Mouse (Mus musculus) hindbrain, embryonic 12.5 days (tissue): ENCODE results near the gene Lif. TPM values are rescaled to one million over a fixed set of nuclear protein-coding genes. Genes with fewer than 3 reads are reported as not detected.

ENCODE experiments used
- ATAC-seq: fragments of 200-750 bp; cut with Nextera tagmentation; 2 replicates; pipeline ENCODE4 v1.8.0; 2017; ENCODE audit warnings: moderate TSS enrichment; ENCODE audit not compliant: low FRiP score
- H3K27ac ChIP-seq: fragments of 300-500 bp; sonication (generic); 2 replicates; pipeline ENCODE4 v1.5.1; 2016; ENCODE audit warnings: mild to moderate bottlenecking
- H3K27me3 ChIP-seq: fragments of 300-500 bp; sonication (generic); 2 replicates; pipeline ENCODE4 v1.6.1; 2016; ENCODE audit warnings: mild to moderate bottlenecking
- H3K36me3 ChIP-seq: fragments of 300-500 bp; sonication (generic); 2 replicates; pipeline ENCODE4 v1.6.1; 2016; ENCODE audit warnings: mild to moderate bottlenecking
- H3K4me1 ChIP-seq: fragments of 300-500 bp; sonication (generic); 2 replicates; pipeline ENCODE4 v1.6.1; 2016
- H3K4me2 ChIP-seq: fragments of 300-500 bp; sonication (generic); replicated peaks from 2 replicates; pipeline ENCODE4 v1.6.1; 2016; ENCODE audit warnings: mild to moderate bottlenecking
- H3K4me3 ChIP-seq: fragments of 300-500 bp; sonication (generic); 2 replicates; pipeline ENCODE4 v1.5.1; 2016; ENCODE audit warnings: mild to moderate bottlenecking
- H3K9ac ChIP-seq: fragments of 300-500 bp; sonication (generic); 2 replicates; pipeline ENCODE4 v1.6.1; 2016; ENCODE audit warnings: mild to moderate bottlenecking, moderate library complexity
- H3K9me3 ChIP-seq: fragments of 300-500 bp; sonication (generic); replicated peaks from 2 replicates; pipeline ENCODE4 v1.6.1; 2016; ENCODE audit warnings: mild to moderate bottlenecking
- WGBS: fragments of 180-500 bp; shearing (Covaris S2); methylation state at CpG from one replicate; pipeline ENCODE4 v1.1.7; 2016; 5-methylcytosine and 5-hydroxymethylcytosine counted together
- polyA plus RNA-seq: library from polyadenylated mRNA; unstranded; fragments of >200 nt; fragmentation: Nextera tagmentation; extraction: Ambion mirVana; gene quantifications from 2 replicates; pipeline ENCODE4 v1.2.1, GENCODE M21; 2016

Gene Lif
- polyA plus RNA-seq, 1 experiment from 2014 or later: not detected

DNA sequence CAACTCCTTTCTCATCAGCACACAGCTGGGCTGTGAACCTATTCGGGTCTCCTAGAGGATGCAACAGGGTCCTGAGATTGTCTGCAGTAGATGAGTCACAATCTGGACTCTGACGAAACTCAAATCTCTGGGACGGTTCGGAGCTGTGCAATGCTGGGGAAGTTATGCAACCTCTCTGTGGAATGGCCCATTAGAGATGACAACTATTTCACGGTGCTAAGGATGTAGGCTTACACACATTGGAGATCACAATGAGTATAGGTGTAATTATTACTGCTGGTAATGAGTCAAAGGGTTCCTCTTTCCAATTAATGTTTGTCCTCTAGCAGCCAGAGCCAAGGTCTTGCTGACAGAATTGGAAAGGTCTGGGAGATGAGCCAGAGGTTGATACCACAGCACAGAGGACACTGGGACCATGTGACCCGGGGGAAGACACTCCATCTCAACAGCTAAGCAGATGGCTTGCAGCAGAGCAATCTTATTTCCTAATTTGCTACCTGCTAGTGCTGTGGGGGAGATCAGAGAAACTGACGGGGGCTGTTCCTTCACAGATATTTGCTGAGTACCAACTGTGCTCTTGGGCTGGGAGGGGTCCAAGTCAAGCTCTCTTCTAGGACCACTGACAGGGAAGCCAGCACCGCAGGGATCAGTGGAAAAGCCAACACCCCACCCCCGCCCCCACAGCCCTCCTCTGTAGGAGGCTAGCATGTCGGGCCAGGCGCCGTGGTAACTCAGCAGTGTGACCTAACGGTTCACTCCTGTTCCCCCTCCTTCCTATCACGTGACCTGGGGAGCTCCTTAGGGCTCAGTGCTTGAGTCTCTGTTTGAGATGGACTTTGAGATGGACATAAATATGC lies 37.4 kb downstream of the Lif start:
- no peak overlapping the region for H3K9ac ChIP-seq
- no peaks in the 10 kb centered on the region for H3K9me3 ChIP-seq
- WGBS: 43% methylated on average over 14 of the region's 14 CpGs
- no peaks in the 10 kb centered on the region for H3K36me3 ChIP-seq
- no peak for ATAC-seq
- H3K4me2 ChIP-seq: no peak overlapping the region
- no peak overlapping the region for H3K27ac ChIP-seq
- H3K27me3 ChIP-seq: no peaks in the 10 kb centered on the region
- no peak overlapping the region for H3K4me3 ChIP-seq
- H3K4me1 ChIP-seq: peaks cover 27% of the 10 kb centered on the region

DNA sequence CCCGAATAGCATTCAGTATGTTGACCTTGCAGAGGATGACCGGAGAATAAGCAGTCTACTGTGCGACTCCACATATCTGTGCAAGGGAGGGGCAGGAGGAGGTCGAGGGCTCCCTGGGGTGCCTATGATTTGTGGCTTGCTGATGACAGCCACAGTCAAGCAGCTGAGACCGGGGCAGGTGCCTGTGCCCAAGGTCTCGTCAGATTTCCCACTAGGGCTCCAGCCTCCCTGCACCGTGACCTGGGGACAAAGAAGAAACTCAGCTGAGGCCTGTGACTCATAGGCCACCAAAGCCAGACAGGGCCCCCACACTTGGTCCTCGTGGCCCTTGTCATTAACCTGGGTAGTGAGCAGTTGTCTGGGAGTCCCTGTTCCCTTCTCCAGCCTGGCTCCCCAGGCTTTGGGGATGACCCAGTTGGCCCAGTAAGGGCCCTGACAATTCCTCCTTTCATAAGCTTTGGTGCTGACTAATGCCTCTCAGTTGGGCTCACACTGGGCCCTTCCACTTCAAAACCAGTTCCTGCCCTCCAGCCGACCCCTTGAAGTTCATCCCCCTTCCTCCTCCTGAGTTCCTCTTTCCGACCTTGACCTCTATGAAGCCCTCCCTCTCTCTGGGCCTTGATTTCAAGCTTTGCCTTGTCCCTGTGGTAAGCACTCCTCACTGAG lies 39.4 kb downstream of the Lif start:
- Histone ChIP-seq H3K4me1 (peaks cover 27% of the 10 kb centered on the region), H3K4me2 (no peak overlapping the region), H3K27ac (no peak overlapping the region), H3K4me3 (no peak overlapping the region), H3K36me3 (no peaks in the 10 kb centered on the region), H3K9ac (no peak overlapping the region), H3K9me3 (no peaks in the 10 kb centered on the region), H3K27me3 (no peaks in the 10 kb centered on the region)
- ATAC-seq: no peak
- WGBS: 55% methylated on average over 10 of the region's 10 CpGs

DNA sequence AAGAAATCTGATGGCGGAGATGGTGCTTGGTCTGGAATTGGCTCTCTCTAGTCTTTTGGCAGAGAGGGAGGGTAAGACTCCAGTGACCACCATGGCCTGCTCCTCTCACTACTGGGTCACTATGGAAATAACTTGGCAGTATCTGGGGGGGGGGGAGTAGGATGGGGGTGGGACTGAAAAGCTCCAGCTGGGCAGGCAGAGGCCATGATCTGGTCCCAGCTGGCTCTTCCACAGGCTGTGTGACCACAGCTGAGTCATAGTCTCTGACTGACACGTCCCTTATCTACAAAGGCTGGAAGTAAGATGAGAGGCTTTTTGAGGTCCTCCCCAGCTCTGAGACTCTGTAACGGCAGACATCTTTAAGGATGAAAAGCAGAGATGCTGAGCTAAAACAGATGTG lies 40.4 kb downstream of the Lif start:
- Histone ChIP-seq H3K9me3 (no peaks in the 10 kb centered on the region), H3K4me2 (no peak overlapping the region), H3K4me3 (no peak overlapping the region), H3K27me3 (no peaks in the 10 kb centered on the region), H3K9ac (no peak overlapping the region), H3K4me1 (peaks cover 33% of the 10 kb centered on the region), H3K36me3 (no peaks in the 10 kb centered on the region), H3K27ac (no peak overlapping the region)
- WGBS: 68% methylated on average over 3 of the region's 3 CpGs
- no peak for ATAC-seq

DNA sequence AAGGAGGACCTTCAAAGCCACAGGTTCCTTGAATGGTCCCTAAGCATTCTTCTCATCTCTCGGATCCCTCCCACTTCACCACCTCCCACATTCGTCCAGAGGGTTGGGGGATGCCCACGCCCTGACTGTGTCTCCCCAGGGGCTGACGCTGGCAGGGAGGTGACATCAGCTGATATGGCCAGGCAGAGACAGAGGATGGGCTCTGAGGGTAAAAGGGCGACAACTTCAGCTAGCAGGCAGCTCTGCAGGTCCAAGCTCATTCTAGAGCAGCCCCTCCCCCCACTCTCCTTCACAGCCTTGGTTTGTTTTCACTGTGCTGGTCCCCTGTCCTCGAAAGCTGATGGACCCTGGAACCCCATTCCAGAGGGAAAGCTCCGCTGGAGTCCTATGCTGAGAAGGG lies 41.3 kb downstream of the Lif start:
- Histone ChIP-seq H3K9ac (no peak overlapping the region), H3K4me2 (no peak overlapping the region), H3K27ac (no peak overlapping the region), H3K36me3 (no peaks in the 10 kb centered on the region), H3K27me3 (no peaks in the 10 kb centered on the region), H3K9me3 (no peaks in the 10 kb centered on the region), H3K4me1 (peaks cover 38% of the 10 kb centered on the region), H3K4me3 (no peak overlapping the region)
- ATAC-seq: no peak
- WGBS: 35% methylated on average over 7 of the region's 7 CpGs

DNA sequence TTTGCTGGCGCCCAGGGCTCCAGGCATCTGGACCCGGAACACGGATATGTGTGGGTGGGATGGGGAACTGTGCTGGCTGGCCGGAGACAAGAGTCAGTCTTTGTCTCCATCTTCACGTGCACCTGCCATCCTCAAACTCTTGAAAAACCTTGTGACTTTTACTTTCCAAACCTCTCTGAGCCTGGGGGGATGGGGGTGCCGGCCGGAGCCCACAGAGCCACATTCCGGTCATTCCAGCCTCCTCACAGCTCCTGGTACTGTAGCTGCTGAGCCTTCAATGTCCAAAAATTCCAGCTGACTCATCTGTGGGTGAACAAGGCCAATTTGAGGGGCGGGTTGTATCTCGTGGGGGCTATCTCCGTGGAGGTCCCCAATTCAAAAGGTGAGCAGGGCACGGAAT lies 41.8 kb downstream of the Lif start:
- Histone ChIP-seq H3K9ac (no peak overlapping the region), H3K4me2 (no peak overlapping the region), H3K27ac (no peak overlapping the region), H3K36me3 (no peaks in the 10 kb centered on the region), H3K4me3 (no peak overlapping the region), H3K4me1 (peaks cover 38% of the 10 kb centered on the region), H3K27me3 (no peaks in the 10 kb centered on the region), H3K9me3 (no peaks in the 10 kb centered on the region)
- WGBS: 42% methylated on average over 12 of the region's 12 CpGs
- no peak for ATAC-seq

DNA sequence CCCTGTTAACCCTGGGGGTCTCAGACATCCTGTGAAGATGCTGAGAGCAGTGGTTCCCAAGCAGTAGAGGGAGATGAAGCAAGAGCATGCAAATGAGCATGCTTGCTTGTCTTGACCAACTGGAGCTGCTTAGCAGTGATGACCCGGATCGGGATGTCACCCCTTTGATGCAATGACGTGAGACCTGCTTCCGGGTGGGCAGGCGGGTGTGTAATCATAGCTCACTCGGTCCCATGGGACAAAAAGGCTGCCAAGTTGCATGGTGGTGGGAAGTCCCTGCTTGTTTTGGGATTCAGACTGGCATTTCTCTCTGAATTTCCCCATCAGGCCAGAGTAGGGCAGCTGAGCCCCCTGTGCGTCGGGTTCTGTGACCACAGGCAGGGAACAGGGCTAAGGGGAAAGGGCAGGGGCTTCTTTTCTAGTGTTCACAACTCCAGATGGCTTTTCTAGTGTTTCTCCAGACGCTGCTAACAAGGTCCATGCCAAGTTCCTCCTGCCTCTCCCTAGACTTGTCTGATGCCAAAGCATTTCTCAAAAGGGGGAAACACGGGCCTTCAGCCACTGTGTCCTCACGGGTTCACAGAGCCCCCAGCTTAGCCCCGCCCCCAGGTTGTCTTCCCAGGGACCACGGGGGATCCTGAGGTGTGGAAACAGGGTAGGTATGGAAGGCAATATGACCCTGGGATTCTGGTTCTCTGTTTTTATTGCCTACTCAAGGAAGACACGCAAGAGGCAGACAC lies 42.5 kb downstream of the Lif start:
- Histone ChIP-seq H3K9ac (no peak overlapping the region), H3K27me3 (no peaks in the 10 kb centered on the region), H3K4me3 (no peak overlapping the region), H3K4me2 (no peak overlapping the region), H3K27ac (no peak overlapping the region), H3K9me3 (no peaks in the 10 kb centered on the region), H3K4me1 (peaks cover 36% of the 10 kb centered on the region), H3K36me3 (no peaks in the 10 kb centered on the region)
- 70% methylated on average over 14 of the region's 14 CpGs for WGBS
- no peak for ATAC-seq

DNA sequence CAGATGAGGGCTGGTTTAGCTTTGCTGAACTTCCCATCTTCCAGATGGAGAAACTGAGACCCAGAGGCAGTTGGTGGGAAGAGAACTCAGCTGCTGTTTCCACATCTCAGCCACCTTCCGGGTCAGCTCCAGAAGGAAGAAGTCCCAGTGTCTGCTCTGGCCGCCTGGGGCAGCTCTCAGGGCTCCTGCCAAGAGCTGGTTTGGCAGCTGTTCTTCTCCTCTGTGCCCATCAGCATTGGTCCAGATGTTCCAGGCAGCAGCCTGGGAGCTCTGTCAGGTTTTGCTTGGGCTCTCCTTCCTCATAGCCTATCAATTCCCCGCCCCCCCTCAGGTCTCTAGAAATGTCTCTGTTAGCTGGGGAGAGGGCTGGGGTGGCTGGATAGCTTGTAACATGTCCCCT lies 43.3 kb downstream of the Lif start:
- H3K27ac ChIP-seq: no peak overlapping the region

DNA sequence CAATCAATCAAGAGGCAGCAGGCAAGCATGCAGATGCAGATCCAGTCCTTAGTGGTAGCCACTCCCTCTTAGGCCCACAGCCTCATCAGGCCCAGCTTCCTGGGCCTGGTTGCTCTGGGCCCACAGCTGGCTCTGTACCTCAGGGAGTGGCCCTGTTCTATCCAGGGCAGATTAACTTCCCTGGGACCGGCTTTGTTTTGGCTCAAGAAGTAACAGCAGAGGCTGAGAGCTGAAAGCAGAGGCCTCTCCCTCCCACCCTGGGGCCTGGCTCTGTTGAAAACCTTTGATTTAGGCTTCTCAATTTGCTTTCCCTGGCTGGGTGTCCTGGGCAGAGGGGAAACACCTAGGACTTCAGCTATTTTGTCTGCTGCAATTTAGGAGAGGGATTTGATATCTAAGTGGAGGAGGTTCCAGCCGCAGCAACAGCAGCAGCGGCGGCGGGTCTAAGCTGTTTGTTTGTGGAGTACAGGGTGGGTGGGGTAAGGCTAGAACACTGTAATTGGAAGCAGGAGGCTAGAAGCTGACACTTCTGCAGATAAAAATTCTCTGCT lies 45.1 kb downstream of the Lif start:
- H3K4me2 ChIP-seq: no peak overlapping the region
- H3K27me3 ChIP-seq: no peaks in the 10 kb centered on the region
- WGBS: 39% methylated on average over 5 of the region's 5 CpGs
- no peaks in the 10 kb centered on the region for H3K9me3 ChIP-seq
- H3K9ac ChIP-seq: no peak overlapping the region
- H3K36me3 ChIP-seq: no peaks in the 10 kb centered on the region
- 0 out of 2 replicates have a peak overlapping the region, but pooled peaks have one; percentile 24 for H3K27ac ChIP-seq
- H3K4me3 ChIP-seq: no peak overlapping the region
- ATAC-seq: no peak
- H3K4me1 ChIP-seq: peaks cover 28% of the 10 kb centered on the region

More for the DNA sequence above, 43.3 kb downstream of the Lif start:
- Histone ChIP-seq H3K27me3 (no peaks in the 10 kb centered on the region), H3K36me3 (no peaks in the 10 kb centered on the region), H3K9me3 (no peaks in the 10 kb centered on the region), H3K9ac (no peak overlapping the region), H3K4me2 (no peak overlapping the region), H3K4me1 (peaks cover 34% of the 10 kb centered on the region), H3K4me3 (no peak overlapping the region)
- 71% methylated on average over 3 of the region's 3 CpGs for WGBS
- no peak for ATAC-seq

DNA sequence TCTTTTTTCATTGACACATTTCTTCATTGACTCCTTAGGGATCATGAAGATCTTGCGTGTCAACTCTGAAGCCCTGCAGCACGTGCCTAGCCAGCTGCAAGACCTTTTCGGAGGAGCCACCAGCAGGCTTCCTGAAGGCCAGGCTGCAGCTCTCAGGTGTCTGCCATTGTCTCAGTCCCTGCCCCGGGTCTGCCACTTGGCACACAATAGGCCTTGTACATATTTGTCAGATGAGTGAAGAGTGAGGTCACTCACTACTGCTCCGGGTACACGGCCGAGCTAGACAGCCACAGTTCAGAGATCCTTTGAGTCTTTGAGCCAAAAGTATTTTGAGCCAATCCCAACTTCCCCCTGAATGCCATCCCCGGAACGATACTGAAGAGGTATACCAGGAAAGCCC lies 45.7 kb downstream of the Lif start:
- Histone ChIP-seq H3K27me3 (no peaks in the 10 kb centered on the region), H3K4me2 (no peak overlapping the region), H3K9ac (no peak overlapping the region), H3K9me3 (no peaks in the 10 kb centered on the region), H3K36me3 (no peaks in the 10 kb centered on the region), H3K27ac (no peak overlapping the region), H3K4me1 (peaks cover 31% of the 10 kb centered on the region), H3K4me3 (no peak overlapping the region)
- 51% methylated on average over 9 of the region's 9 CpGs for WGBS
- no peak for ATAC-seq

DNA sequence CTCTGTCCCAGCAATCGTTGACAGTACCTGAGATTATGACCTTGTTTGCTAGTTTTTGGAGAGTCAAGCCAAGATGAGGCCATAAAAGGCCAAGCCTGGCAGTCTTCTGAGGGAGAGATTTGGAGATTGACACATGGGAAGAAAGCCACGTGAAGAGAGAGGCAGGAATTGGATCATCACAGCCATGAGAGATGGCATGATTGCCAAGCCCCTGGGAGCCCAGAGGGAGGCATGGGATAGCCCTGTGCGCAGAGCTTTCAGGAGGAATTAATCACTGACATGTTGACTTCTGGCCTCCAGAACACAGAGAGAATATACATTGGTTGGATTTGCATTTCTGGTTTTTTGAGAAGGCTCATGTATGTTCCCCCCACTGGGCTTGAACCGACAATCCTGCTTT lies 46.8 kb downstream of the Lif start:
- no peaks in the 10 kb centered on the region for H3K27me3 ChIP-seq
- ATAC-seq: no peak
- no peaks in the 10 kb centered on the region for H3K9me3 ChIP-seq
- H3K4me3 ChIP-seq: no peak overlapping the region
- H3K4me1 ChIP-seq: peaks cover 26% of the 10 kb centered on the region
- H3K36me3 ChIP-seq: no peaks in the 10 kb centered on the region
- WGBS: 69% methylated on average over 4 of the region's 4 CpGs
- H3K9ac ChIP-seq: no peak overlapping the region
- no peak overlapping the region for H3K27ac ChIP-seq
- no peak overlapping the region for H3K4me2 ChIP-seq

DNA sequence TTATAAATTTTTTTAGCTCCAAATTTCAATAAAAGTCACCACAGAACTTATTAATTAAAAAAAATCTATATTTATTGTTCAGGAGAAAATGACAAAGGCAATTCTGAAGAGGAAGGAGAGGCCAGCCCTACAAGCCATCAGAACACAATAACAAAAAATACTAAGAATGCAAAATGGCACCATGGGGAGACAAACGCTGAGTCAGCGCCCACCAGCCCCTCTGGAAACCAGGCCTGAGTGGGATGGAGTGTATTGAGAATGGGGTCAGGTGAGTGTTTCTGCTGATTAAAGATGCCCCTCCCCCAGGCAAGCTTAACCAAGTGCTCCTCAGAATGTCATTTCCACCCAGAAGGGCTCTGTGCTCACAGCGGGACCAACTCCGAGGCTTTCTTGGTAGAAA lies 47.7 kb downstream of the Lif start:
- Histone ChIP-seq H3K27me3 (no peaks in the 10 kb centered on the region), H3K4me1 (peaks cover 20% of the 10 kb centered on the region), H3K9ac (no peak overlapping the region), H3K4me2 (no peak overlapping the region), H3K36me3 (no peaks in the 10 kb centered on the region), H3K9me3 (no peaks in the 10 kb centered on the region), H3K4me3 (no peak overlapping the region), H3K27ac (no peak overlapping the region)
- 82% methylated on average over 4 of the region's 4 CpGs for WGBS
- no peak for ATAC-seq

DNA sequence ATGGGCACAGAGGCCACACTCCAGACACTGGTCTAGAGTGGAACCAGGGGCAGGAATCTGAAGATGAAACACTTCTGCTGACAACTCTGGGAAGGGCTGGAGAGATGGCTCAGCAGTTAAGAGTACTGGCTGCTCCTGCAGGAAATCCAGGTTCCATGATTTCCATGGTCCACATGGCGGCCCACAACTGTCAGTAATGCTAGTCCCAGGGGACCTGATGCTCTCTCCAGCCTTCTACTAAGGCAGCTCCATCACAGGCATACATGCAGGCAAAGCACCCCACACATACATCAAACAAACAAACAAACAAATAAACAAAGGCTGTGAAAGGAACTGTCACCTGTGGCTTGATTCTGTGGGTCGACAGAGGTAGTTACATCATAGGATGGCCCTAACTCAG lies 48.7 kb downstream of the Lif start:
- no peak for ATAC-seq
- Histone ChIP-seq H3K4me1 (peaks cover 20% of the 10 kb centered on the region), H3K36me3 (no peaks in the 10 kb centered on the region), H3K9me3 (no peaks in the 10 kb centered on the region), H3K4me3 (no peak overlapping the region), H3K4me2 (no peak overlapping the region), H3K27ac (no peak overlapping the region), H3K27me3 (no peaks in the 10 kb centered on the region), H3K9ac (no peak overlapping the region)
- 45% methylated on average over 2 of the region's 2 CpGs for WGBS
